Mouse (Mus musculus): ENCODE results near the gene Fmc1.

Gene Fmc1

GRCm38 (mm10) chr6:38551989-38552635 is 18.8 kb downstream of the Fmc1 start:
- DNase-seq = peak; percentile 98

- DNase-seq = no peak
These were observed 19.3 kb downstream of the Fmc1 start for GRCm38 (mm10) chr6:38552636-38553000.

- DNase-seq = no peak
These were observed 42.8 kb downstream of the Fmc1 start for GRCm38 (mm10) chr6:38576096-38576495.

GRCm38 (mm10) chr6:38580112-38580857 is 47.0 kb downstream of the Fmc1 start:
- no peak for DNase-seq

GRCm38 (mm10) chr6:38581711-38582110 is 48.4 kb downstream of the Fmc1 start:
- DNase-seq = no peak
